Mouse (Mus musculus): Measurements from ENCODE around the gene Ninl.

The Ninl gene

DNA sequence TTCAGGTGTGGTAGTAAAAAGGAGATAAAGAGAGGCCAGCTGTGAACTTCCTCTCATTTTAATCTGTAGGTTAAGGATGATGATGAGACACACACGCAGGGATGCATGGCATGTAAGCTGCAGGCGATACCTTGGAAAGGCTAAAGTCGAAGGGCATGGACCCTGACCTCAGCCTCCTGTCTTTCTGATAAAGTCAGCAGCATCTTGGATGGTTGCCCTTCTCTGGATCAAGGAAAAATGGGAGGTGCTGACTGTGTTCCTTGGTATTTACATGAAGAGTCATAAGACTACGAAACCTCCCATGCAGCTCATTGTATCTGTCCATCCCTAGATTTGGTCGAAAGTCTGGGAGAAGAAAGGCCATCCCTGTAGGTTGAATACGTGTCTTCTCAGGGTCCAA, 138.8 kb downstream of the Ninl start:
- DNase-seq = no peak

DNA sequence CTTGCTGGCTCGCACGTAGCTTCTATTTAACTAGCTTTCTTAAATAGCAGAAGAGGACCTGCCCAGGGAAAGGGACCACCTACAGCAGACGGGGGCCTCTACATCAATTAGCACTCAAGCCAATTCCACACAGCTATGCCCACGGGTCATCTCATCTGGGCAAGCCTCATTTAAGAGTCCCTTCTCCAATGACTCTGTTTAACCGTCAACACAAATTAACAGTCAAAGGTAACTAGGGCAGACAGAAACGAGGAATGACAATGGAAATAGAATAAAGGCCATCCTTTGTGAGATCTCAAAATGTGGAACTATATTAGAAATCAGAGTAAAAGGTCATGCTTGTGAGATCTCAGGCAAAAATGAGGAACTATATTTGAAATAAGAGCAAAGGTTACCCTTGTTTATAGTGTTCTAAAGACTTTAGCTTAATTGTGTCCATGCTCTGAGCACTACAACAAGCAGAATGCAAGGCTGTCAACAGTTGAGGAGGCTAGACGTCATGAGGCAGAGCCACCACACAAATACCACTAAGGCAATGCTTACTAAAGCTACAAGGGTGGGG, 143.4 kb downstream of the Ninl start:
- DNase-seq = no peak

- no peak for DNase-seq
Measured at GRCm38 (mm10) chr2:150894617-150895267, 144.4 kb downstream of the Ninl start.

- DNase-seq = no peak
Measured at GRCm38 (mm10) chr2:150887370-150887769, 151.8 kb downstream of the Ninl start.

- no peak for DNase-seq
Measured at GRCm38 (mm10) chr2:150886315-150886714, 152.9 kb downstream of the Ninl start.

- no peak for DNase-seq
Measured at GRCm38 (mm10) chr2:150885814-150886213, 153.4 kb downstream of the Ninl start.

DNA sequence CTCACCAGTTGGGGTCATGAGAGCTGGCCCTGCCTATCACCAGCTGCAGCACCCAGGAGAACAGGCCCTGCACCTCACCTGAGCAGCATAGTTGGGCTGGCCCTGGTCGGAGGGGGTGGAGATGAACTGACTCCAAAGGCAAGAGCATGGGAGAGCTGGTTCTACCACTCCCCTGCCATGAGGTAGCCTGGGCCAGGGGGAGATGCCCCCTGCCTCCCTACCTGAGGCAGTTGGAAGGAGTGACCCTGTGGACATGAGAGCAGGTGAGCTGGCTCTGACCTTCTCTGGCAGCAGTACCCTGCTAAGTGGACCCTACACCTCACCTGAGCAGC, 154.4 kb downstream of the Ninl start:
- no peak for DNase-seq

Data from thymus, postnatal 4 days (tissue).